Mouse (Mus musculus) CH12.LX (cell line): Measurements from ENCODE around the gene Megf11.

Experiments
- CTCF ChIP-seq, 2 experiments: IDR thresholded peaks in 1 of 2; conservative IDR thresholded peaks in 1 of 2; 2 replicates each; pipeline ENCODE4 v1.5.1; 2011 to 2012; ENCODE audit warnings: low read depth in 2 of 2, low read length in 2 of 2, improper control_type of control experiment in 1 of 2, inconsistent platforms in 1 of 2, mild to moderate bottlenecking in 1 of 2, moderate library complexity in 1 of 2
- EP300 ChIP-seq: IDR thresholded peaks from 2 replicates; pipeline ENCODE4 v1.6.1; 2011; ENCODE audit warnings: low read length, improper control_type of control experiment
- KAT2A ChIP-seq: IDR thresholded peaks from 2 replicates; pipeline ENCODE4 v1.6.1; 2012; ENCODE audit warnings: low read length, improper control_type of control experiment, inconsistent platforms; ENCODE audit not compliant: insufficient replicate concordance
- MAX ChIP-seq: IDR thresholded peaks from 2 replicates; pipeline ENCODE4 v1.6.1; 2011; ENCODE audit warnings: low read length, improper control_type of control experiment
- MYC ChIP-seq: IDR thresholded peaks from 2 replicates; pipeline ENCODE4 v1.6.1; 2011; ENCODE audit warnings: low read depth, mild to moderate bottlenecking, improper control_type of control experiment, low read length
- ZKSCAN1 ChIP-seq: IDR thresholded peaks from 2 replicates; pipeline ENCODE4 v1.6.1; 2012; ENCODE audit warnings: low read depth, inconsistent platforms, low read length, improper control_type of control experiment, borderline replicate concordance
- ZNF384 ChIP-seq: IDR thresholded peaks from 2 replicates; pipeline ENCODE4 v1.6.1; 2012; ENCODE audit warnings: low read depth, low read length, improper control_type of control experiment, inconsistent platforms

DNA sequence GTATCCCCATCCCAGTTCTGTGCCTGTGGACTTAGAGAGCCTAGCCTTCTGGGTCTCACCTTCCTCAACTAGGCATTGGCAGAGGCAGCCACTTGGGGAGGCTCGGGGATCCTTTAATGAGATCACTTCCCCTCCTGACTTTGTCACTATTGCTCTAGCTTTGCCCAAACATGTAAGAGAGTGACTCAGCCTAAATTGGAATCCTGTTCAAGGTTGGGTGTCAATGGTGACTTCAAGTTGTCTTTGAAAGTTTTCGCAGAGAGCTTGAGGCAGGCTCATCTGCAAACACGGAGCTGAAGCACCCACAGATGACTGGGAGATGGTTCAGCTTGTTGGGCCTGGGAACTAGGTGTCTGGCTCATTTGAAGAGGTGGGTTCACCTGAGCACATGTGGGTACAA lies 85.9 kb downstream of the Megf11 start:
- no peak for TF ChIP-seq CTCF (conservative IDR thresholded peaks at IDR 0.05 in 1 of 2, IDR thresholded peaks at IDR 0.05 in 1 of 2; ENCODE audit: low read depth in 2 of 2, low read length in 2 of 2)
- no peak for TF ChIP-seq KAT2A
- no peak for TF ChIP-seq MAX
- TF ChIP-seq ZKSCAN1 = no peak
- no peak for TF ChIP-seq ZNF384
- no peak for TF ChIP-seq EP300
- no peak for TF ChIP-seq MYC
